Mouse (Mus musculus) neural tube, embryonic 10.5 days (tissue): ENCODE measurements around the gene Itpr1.
A peak's percentile ranks its signal among the peaks of the same experiment; 100 is the strongest.

Source experiments
- DNase-seq: peaks from one replicate; pipeline ENCODE4 v3.0.0-alpha.2; 2017; ENCODE audit warnings: low spot score; ENCODE audit errors: extremely low spot score

Gene Itpr1

GRCm38 (mm10) chr6:108212881-108213295 lies at the start of gene Itpr1:
TSS of gene Itpr1 (plus strand) at chr6:108213096.
- peak; percentile 97 for DNase-seq

- DNase-seq: no peak
Observed at GRCm38 (mm10) chr6:108164935-108165334, 48.0 kb upstream of the Itpr1 start.

GRCm38 (mm10) chr6:108165598-108165997 lies 47.3 kb upstream of the Itpr1 start:
- no peak for DNase-seq

GRCm38 (mm10) chr6:108167946-108168680 lies 44.8 kb upstream of the Itpr1 start:
- DNase-seq: no peak

GRCm38 (mm10) chr6:108168723-108169122 lies 44.2 kb upstream of the Itpr1 start:
- DNase-seq: no peak

GRCm38 (mm10) chr6:108169466-108169865 lies 43.4 kb upstream of the Itpr1 start:
- DNase-seq: no peak

DNA sequence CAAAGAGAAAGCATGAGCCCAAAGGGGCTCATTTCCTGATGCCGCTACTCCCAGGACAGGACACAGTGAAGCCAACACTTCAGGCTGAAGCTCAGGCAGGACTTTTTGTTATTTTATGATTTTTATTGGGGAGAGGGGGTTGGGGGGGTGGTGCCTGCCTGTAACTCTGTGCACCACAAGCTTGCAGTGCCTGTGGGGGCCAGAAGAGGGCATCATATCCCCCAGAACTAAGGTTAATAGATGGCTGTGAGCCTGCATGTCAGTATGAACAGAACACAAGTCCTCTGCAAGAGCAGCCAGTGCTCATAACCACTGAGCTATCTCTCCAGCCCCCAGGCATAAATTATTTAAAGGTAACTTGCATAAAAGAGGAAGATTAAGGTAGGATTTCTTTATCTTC lies 40.7 kb upstream of the Itpr1 start:
- DNase-seq: no peak

DNA sequence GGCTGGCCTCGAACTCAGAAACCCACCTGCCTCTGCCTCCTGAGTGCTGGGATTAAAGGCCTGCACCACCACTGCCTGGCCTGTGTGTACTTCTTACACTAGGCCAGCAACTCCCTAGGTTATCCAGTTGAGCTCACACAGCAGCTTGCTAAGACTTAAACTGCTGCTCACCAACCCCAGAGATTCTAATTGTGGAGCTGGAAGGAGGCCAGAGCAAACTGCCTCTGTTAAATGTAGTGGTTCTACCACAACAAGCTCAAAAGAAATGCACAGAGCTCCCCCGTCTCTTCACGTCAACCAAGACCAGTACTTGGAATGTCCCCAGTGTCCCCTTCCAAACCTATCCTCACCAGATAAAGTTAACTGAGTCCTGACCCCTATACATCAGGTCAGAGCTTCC lies 38.7 kb upstream of the Itpr1 start:
- DNase-seq: no peak

GRCm38 (mm10) chr6:108179087-108179486 lies 33.8 kb upstream of the Itpr1 start:
- DNase-seq: no peak

DNA sequence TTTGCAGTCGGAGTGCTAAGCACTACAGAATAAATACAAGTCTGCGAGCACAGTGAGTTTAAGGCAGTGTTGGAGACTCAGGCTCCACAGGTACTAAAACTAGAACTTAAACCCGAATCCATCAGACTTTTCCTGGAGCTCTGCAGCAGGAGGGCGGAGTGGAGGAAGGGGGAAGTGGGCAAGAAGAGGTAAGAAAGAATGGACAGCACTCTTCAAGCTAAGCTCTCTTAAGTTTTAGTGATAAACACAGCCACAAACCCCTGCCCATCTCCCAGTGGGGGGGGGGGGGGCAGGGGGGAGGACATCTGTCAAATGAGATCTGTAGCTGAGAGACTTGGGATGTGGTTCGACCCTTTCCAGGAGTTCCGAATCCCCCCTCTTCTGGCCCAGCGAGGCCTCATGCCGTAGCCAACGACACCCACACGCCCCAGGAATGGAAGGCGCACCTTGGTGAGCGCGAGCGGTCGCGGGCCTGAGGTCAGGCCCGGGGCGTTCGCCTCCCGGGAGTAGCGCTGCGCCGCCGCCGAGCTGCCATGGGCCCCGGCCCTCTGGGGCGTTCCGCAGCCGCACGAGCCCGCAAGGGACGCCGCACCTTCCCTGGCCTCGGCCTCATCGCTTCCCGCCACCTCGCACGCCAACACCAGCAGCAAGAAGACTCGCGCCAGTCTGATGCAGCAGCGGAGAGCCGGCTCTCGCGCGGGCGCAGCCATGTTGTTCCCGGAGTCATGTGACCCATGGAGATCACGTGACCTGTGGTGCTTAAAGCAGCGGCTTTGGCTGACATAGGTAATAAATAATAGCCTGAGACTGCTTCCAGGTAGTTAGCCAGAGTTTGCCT lies 27.8 kb upstream of the Itpr1 start, which contains the start of gene Sumf1:
TSS of gene Sumf1 (minus strand) at position 736 of the 838 bp plus-strand sequence.
- DNase-seq: peak; percentile 93

DNA sequence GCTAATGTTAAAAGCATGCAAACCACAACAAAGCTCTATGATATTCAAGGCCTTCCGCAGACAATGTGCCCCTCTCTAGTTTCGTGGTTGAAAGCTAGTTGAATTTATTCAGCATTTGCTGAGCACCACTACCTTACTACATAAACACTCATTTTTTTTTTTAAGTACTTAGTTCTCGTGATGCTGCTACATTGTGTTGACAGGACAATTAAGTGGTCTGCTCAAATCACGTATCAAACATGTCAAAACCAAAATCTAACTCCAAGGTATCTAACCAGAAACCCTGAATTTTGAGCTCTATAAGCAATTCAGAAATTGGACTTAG lies 27.2 kb upstream of the Itpr1 start:
- no peak for DNase-seq

- DNase-seq: no peak
Observed at GRCm38 (mm10) chr6:108190690-108191089, 22.2 kb upstream of the Itpr1 start.

DNA sequence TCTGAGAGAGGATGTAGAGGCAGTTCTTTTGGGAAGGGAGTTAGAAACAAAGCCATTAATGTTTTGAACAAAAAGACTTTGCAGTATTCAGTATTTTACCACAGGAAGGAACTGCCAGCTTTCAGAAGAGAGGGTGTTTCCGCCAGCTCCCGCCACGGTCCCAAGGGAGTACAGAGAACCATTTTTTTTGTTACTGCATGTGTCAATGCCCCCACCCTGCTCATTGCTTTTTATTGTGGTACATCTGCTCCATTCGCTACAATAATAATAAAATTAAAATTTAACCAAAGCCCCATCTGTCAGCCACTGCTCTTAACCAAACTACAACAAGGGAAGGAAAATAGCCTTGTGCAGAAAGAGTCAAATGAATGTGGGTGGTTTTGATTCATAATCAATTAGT lies 20.3 kb upstream of the Itpr1 start:
- no peak for DNase-seq

DNA sequence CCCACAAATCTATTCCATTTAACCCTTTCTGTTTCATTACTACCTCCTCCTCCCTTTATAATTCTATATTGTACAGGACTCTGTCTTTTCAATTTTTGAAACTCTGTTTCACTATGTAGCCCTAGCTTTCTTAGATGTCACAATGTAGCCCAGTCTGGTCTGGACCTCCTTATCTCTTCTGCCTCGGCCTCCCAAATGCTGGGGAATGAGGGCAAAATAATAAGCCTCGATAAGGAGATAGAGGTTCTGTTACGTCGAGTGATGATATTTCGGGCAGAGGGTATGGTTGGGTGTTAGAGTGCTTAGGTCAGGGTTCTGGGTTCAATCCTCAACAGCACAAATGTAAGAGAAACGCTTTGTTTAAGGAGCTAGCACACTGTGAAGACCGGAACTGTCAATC lies 16.2 kb upstream of the Itpr1 start:
- DNase-seq: no peak

- no peak for DNase-seq
Observed at GRCm38 (mm10) chr6:108197117-108197516, 15.8 kb upstream of the Itpr1 start.

- no peak for DNase-seq
Observed at GRCm38 (mm10) chr6:108198286-108198685, 14.6 kb upstream of the Itpr1 start.

DNA sequence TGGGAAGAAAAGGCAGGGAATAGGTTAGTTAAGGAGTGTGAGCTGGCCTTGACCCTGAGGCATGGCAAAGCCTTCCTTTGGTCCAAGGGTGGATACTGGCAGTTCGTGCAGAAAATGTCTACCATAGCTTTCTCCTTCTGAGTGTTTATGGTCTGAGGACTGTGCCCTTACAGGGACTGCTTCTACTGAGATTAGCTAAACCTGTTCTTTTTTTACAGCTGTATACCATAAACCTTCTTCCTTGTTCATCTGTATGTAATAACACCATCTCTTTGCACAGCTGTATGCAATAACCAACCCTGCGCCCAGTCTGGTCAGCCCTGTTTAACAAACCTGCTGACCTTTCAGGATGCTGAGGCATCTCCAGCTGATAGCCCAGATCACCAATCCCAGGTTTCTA lies 8.6 kb upstream of the Itpr1 start:
- DNase-seq: no peak

DNA sequence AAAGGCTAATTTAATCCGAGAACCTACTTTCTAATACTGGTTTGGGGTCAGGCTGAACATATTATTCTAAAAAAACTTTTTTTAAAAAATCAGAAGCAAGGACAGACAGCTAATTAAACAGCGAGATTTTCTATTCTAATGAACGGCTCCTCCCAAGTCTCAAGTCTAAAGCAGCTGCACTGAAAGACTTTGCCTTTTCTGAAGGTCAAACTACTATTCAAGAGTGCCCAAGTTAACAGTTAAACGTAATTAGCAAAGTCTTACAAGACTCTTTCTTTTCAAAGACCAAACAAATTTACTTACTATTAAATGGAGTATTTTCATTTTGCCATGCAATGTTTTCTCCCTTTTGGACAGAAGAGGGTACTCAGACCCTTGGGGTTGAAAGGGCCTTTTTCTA lies 6.8 kb upstream of the Itpr1 start:
- DNase-seq: no peak

GRCm38 (mm10) chr6:108206914-108207566 lies 5.9 kb upstream of the Itpr1 start:
- DNase-seq: no peak

- no peak for DNase-seq
Observed at GRCm38 (mm10) chr6:108211896-108212880, 708 bp upstream of the Itpr1 start.
